Mouse (Mus musculus) G1E (cell line): Measurements from ENCODE around the gene Plpp2.

Experiments used
- CTCF ChIP-seq: IDR thresholded peaks from 2 replicates; pipeline ENCODE4 v1.5.1; 2012; ENCODE audit warnings: low read depth, low read length, inconsistent platforms, mixed read lengths
- GATA1 ChIP-seq: IDR thresholded peaks from 2 replicates; pipeline ENCODE4 v1.6.1; 2012; ENCODE audit warnings: borderline replicate concordance, low read length, inconsistent platforms, mixed read lengths
- POLR2AphosphoS5 ChIP-seq: IDR thresholded peaks from 2 replicates; pipeline ENCODE4 v1.6.1; 2012; ENCODE audit warnings: low read depth, low read length, inconsistent platforms; ENCODE audit not compliant: insufficient replicate concordance
- TAL1 ChIP-seq: conservative IDR thresholded peaks from 2 replicates; pipeline ENCODE4 v1.6.1; 2012; ENCODE audit warnings: low read depth, low read length, inconsistent platforms, mixed read lengths

DNA sequence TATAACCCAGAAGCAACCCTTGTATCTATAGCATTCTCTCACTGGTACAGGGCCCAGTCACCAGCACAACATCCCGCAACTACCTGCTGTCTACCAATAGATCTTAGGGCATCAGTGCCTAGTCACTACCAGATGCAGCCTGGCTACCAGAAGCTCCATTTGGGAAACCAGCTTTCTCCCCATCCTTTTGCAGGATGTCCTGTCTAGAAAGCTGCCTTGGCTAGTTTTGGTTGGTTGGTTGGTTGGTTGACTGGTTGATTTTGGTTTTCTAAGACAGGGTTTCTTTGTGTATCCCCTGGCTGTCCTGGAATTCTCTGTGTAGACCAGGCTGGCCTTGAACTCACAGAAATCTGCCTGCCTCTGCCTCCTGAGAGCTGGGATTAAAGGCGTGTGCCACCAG is 26.1 kb upstream of the Plpp2 start:
- TF ChIP-seq CTCF (no peak), POLR2AphosphoS5 (no peak), GATA1 (no peak), TAL1 (no peak)
